In genomic region chr6:118065837-118066198, GRCm38 (mm10) we compare ENCODE assay signal across 8 mouse cellular contexts. TPM values are rescaled to one million over a fixed set of nuclear protein-coding genes. Genes with fewer than 3 reads are reported as not detected.
DNase-seq lines count a peak whose midpoint lies in the region; ATAC-seq and TF ChIP-seq lines count a peak whose summit lies in the region.

No protein-coding gene starts in this region.

- H3K9ac ChIP-seq in heart, postnatal 0 days (replicated peaks; ENCODE audit: low read depth, low read length) = no peak overlapping the region
- peak overlapping the region; percentile 60 for H3K9ac ChIP-seq in midbrain, embryonic 11.5 days (ENCODE audit: low read length)

- WGBS in kidney, adult 2 months = 2% methylated on average over 12 of the region's 12 CpGs
- WGBS in heart, postnatal 0 days = 0% methylated on average over 10 of the region's 12 CpGs
- 2% methylated on average over 10 of the region's 12 CpGs for WGBS in midbrain, embryonic 11.5 days

- peak overlapping the region; percentile 49 for H3K4me3 ChIP-seq in kidney, adult 2 months (ENCODE audit: insufficient read depth, low read depth, low read length)
- H3K4me3 ChIP-seq in heart, postnatal 0 days (ENCODE audit: low read depth, low read length) = peak overlapping the region; percentile 55
- H3K4me3 ChIP-seq in midbrain, embryonic 11.5 days (ENCODE audit: low read depth, low read length) = peak overlapping the region; percentile 44

- peak overlapping the region; percentile 97 for H3K4me2 ChIP-seq in heart, postnatal 0 days (ENCODE audit: low read depth, low read length)
- H3K4me2 ChIP-seq in midbrain, embryonic 11.5 days = peak overlapping the region; percentile 95

- peak; percentile 11; the same call in 1 of the 2 replicates for ATAC-seq in heart, postnatal 0 days (ENCODE audit: insufficient read depth, low read depth)
- peak; percentile 51 for ATAC-seq in midbrain, embryonic 11.5 days (ENCODE audit: low FRiP score)

- H3K27me3 ChIP-seq in kidney, adult 2 months (replicated peaks; ENCODE audit: control insufficient read depth, insufficient read depth, low read length) = no peaks in the 10 kb centered on the region
- H3K27me3 ChIP-seq in heart, postnatal 0 days (ENCODE audit: control insufficient read depth, insufficient read depth, low read length) = peaks cover 26% of the 10 kb centered on the region
- H3K27me3 ChIP-seq in midbrain, embryonic 11.5 days (ENCODE audit: control insufficient read depth, insufficient read depth, low read length) = no peaks in the 10 kb centered on the region; the same call in 1 of the 2 replicates

- no peak for TF ChIP-seq EP300 in heart, postnatal 0 days (IDR thresholded peaks at IDR 0.05; ENCODE audit: low read depth)

- no peaks in the 10 kb centered on the region for H3K4me1 ChIP-seq in kidney, adult 2 months (ENCODE audit: control insufficient read depth, insufficient read depth, low read length)
- peaks cover 15% of the 10 kb centered on the region for H3K4me1 ChIP-seq in heart, postnatal 0 days (ENCODE audit: control insufficient read depth, insufficient read depth)
- H3K4me1 ChIP-seq in midbrain, embryonic 11.5 days (ENCODE audit: control insufficient read depth, insufficient read depth, low read length) = peaks cover 16% of the 10 kb centered on the region

- no peak for TF ChIP-seq CTCF in kidney, adult 2 months (conservative IDR thresholded peaks at IDR 0.05; ENCODE audit: insufficient read depth, insufficient read length, low read depth, low read length)
- no peak for TF ChIP-seq CTCF in heart, postnatal 0 days (IDR thresholded peaks at IDR 0.05; ENCODE audit: low read depth)

- no peaks in the 10 kb centered on the region for H3K36me3 ChIP-seq in kidney, adult 2 months (ENCODE audit: control insufficient read depth, insufficient read depth, low read length)
- H3K36me3 ChIP-seq in heart, postnatal 0 days (replicated peaks; ENCODE audit: control insufficient read depth, insufficient read depth, low read length) = no peaks in the 10 kb centered on the region
- no peaks in the 10 kb centered on the region for H3K36me3 ChIP-seq in midbrain, embryonic 11.5 days (ENCODE audit: control insufficient read depth, insufficient read depth, low read length)

- H3K9me3 ChIP-seq in heart, postnatal 0 days (replicated peaks; ENCODE audit: control insufficient read depth, low read length) = no peaks in the 10 kb centered on the region
- H3K9me3 ChIP-seq in midbrain, embryonic 11.5 days (ENCODE audit: control insufficient read depth, low read length) = no peaks in the 10 kb centered on the region

- TF ChIP-seq POLR2A in kidney, adult 2 months (IDR thresholded peaks at IDR 0.05; ENCODE audit: low read depth, low read length) = no peak

- DNase-seq in kidney, adult 2 months = no peak
- no peak for DNase-seq in kidney, postnatal 36 days
- peak; percentile 20 for DNase-seq in Muller cell, postnatal 12 days (ENCODE audit: inconsistent ontology term)
- DNase-seq in heart, postnatal 0 days (ENCODE audit: low spot score) = no peak
- DNase-seq in midbrain, embryonic 11.5 days (ENCODE audit: low spot score, missing footprints) = peak; percentile 95
- DNase-seq in c-Kit-positive CD71-positive TER-119-positive erythroid progenitor cells, embryonic 14.5 days (ENCODE audit: low spot score) = no peak
- DNase-seq in cerebellum, postnatal 14 days = no peak
- no peak for DNase-seq in adrenal gland, postnatal 25 days

- H3K27ac ChIP-seq in kidney, adult 2 months (ENCODE audit: insufficient read depth, low read depth, low read length) = no peak overlapping the region
- H3K27ac ChIP-seq in heart, postnatal 0 days (ENCODE audit: low read depth) = no peak overlapping the region
- H3K27ac ChIP-seq in midbrain, embryonic 11.5 days (ENCODE audit: low read depth, low read length) = no peak overlapping the region

RNA-seq across cellular contexts. Expression of gene Rasgef1a, which starts 54.6 kb away (rescaled TPM):
- 0.36 and 0.52 TPM in 2 replicates for polyA plus RNA-seq in kidney, adult 2 months (2012; rRNA removed)
- total RNA-seq in heart, postnatal 0 days (2014; rRNA removed; ENCODE audit: low replicate concordance) = 1.8 and 2.1 TPM in 2 replicates
- 0.16 and 0.18 TPM in 2 replicates for polyA plus RNA-seq in heart, postnatal 0 days (2015; fragmentation: Nextera tagmentation; extraction: Ambion mirVana)
- polyA plus RNA-seq in midbrain, embryonic 11.5 days (2014; fragmentation: Nextera tagmentation; extraction: Ambion mirVana) = 0.15 TPM in 1 of 2 replicates, not detected in the other
- 0.15 TPM in 1 of 2 replicates, not detected in the other for total RNA-seq in adrenal gland, postnatal 25 days (2021)

Comparison
In these comparisons a context has a peak if more than half of its experiments do, and no peak if none do; other contexts are left out.
1. DNase-seq: peak in Muller cell, postnatal 12 days (single experiment) and midbrain, embryonic 11.5 days (single experiment); none in kidney, adult 2 months (single experiment), kidney, postnatal 36 days (0 of 2), heart, postnatal 0 days (single experiment), c-Kit-positive CD71-positive TER-119-positive erythroid progenitor cells, embryonic 14.5 days (single experiment), cerebellum, postnatal 14 days (0 of 2) and adrenal gland, postnatal 25 days (single experiment).
2. Peak in every context shown above with its lines, with median percentiles within 50 percentile points of each other: H3K4me3 ChIP-seq.